Mouse (Mus musculus) adrenal gland, adult (tissue): ENCODE data around the gene Tnk2.

Source experiments
- DNase-seq, 2 experiments: peaks; one replicate each; pipeline ENCODE4 v3.0.0; 2022 to 2023; ENCODE audit warnings: low spot score in 1 of 2; ENCODE audit not compliant: inconsistent age in 2 of 2

Tnk2 gene

GRCm38 (mm10) chr16:32643661-32644061, at the start of gene Tnk2:
TSS of gene Tnk2 (plus strand) at chr16:32643874.
- peak; percentile 92 to 96 for DNase-seq

- DNase-seq = no peak
Measured at GRCm38 (mm10) chr16:32593916-32594315, 49.8 kb upstream of the Tnk2 start.

DNA sequence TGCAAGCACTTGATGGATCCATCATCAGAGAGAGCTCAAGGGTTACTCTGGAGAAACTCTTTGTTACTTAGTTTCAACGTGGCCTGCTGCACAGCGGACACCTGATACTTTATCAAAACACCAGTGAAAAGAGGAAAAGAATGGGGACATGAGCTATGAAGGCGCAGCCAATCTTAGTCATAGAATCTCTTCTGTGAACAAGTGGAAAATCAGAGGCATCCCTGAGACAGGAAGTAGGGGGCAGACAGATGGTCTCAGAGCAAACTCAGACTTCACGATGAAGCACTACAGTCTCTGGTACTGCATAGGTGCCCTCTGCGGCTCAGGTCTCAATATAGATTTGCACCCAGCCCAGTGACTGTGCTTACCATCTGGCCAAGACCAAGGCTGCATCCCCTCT, 49.0 kb upstream of the Tnk2 start:
- no peak for DNase-seq

- DNase-seq = peak; percentile 59 to 76
Measured at GRCm38 (mm10) chr16:32595142-32595855, 48.4 kb upstream of the Tnk2 start.

DNA sequence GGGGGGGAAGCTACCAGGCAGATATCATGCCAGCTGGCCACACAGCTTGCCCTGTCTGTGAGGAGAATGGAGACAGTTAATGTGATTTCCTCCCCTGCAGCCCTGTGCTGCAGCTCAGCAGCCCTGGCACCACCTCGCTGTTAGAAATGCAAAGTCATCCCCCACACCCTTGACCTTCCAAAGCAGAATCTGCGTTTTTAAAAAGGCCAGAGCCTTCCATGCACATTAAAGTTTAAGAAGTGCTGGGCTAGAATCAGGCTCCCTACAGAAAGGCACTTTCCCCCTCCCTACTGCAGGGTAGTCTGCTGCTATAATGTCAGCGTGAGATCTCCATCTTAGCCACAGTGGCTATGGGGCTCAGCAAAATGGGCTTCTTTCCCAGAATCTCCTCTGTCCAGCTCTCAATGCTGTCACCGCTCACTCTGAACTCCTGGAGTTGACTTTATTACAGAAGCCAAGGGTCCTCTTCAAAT, 45.7 kb upstream of the Tnk2 start:
- DNase-seq = peak; percentile 72 to 89

DNA sequence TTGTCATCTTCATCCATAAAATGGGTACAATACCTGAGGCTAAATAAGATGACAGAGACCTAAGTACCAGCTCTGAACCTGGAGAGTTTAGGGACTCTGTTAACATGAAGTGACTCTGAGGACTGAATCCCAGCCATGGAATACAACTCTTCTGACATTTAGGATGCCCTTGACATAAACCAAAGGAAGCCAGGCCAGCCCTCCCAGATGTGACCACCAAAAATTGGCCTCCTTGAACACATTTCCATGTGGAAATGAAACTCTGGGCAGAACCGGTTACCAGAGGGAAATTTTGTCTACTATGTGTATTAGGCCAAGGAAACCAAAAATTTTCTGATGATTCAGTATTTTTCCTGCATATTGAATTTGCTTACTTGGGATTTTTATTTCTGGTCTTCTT, 44.5 kb upstream of the Tnk2 start:
- peak in 1 of 2 experiments; percentile 70 for DNase-seq

DNA sequence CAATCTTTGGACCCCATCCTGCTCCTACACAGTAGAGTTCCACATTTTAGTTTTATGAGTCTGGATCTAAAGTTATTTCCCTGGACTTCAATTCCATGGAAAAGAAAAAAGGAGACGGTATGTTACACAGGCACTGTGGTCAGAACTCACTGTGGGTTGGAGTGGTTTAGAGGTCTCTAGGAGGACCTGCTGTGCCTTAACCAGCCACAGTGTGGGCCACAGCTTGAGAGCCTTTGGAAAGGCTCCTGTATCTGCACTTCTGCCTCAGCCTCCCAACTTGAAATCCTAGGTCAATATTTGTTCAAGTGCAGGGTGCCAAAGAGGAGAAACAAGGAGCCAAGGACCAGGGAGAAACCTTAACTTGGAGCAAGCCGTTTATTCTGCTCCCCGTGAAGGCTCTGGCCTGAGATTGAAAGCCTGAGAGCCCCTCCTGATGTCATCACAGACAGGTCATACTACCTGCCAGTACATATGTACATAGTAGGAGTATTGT, 41.4 kb upstream of the Tnk2 start:
- DNase-seq = no peak

GRCm38 (mm10) chr16:32607562-32608343, 35.9 kb upstream of the Tnk2 start:
- no peak for DNase-seq

DNA sequence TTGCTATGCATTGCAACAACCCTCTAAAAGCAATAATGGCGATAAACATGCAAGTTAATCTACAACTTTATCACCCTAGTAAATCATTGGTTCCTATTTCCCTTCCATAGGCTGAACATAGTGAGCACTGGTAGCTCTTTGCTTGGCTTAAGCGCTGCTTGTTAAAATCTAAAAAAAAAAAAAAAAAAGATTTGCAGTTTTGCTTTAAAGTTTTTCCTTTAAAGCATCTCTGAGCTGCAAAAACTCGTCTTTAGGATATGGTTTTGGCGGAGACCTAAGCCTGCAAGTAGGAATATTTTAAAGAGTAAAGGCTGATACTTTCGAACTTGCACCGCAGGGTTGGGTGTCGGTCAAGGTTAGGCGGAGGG, 35.3 kb upstream of the Tnk2 start:
- no peak for DNase-seq

DNA sequence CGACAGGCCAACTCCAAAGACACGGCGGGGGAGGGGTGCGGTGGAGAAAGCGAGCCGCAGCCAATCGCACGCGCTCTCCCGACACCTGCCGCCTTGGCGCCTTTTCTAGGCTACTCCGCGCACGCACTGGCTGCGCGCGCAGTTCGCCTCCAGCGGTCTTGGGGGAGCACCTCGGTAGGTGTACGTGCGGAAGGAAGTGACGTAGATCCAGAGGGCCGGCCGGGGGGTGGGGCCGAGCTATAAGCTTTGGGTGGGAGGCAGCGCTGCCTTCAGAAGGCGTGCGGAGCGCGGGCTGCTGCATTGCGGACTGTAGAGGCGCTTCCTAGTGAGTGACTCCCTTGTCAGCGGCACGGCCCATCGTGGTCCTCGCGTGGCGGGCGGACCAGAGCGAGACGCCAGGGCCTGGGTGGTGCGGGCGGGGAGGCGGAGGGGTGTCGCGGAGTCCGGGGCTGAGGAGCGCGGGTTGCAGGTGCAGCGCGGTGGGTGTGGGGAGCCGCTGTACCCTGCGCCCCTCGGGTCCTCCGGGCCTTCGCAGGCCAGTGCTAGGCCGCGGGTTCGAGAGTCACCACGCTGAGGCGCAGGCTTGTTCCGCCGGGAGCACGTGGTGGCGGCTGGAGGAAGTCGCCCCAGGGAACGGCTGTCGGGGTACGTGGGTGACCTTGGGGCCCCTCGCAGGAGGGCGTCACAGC, 34.8 kb upstream of the Tnk2 start, which contains the start of gene Tfrc:
Gene Tfrc (plus strand): TSS at position 209 of the 689 bp plus-strand sequence.
- DNase-seq = peak; percentile 98

DNA sequence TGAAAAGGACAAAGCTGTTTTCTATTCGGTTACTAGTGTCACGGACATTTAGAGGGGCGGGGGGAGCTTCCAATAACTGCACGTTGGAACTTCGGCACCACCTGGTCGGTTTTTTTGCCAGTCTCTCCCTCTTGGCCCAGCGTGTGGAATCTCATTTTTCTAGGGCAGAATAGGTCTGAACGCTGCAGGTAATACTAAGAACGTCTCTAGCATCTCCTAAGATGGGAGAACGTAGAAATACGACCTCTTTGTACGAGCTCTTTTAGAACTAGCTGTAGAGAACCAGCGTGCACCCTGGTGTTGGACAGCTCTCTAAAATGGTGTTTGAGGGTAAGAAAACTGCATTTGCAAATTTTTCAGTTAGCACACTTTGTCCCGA, 34.3 kb upstream of the Tnk2 start:
- no peak for DNase-seq

DNA sequence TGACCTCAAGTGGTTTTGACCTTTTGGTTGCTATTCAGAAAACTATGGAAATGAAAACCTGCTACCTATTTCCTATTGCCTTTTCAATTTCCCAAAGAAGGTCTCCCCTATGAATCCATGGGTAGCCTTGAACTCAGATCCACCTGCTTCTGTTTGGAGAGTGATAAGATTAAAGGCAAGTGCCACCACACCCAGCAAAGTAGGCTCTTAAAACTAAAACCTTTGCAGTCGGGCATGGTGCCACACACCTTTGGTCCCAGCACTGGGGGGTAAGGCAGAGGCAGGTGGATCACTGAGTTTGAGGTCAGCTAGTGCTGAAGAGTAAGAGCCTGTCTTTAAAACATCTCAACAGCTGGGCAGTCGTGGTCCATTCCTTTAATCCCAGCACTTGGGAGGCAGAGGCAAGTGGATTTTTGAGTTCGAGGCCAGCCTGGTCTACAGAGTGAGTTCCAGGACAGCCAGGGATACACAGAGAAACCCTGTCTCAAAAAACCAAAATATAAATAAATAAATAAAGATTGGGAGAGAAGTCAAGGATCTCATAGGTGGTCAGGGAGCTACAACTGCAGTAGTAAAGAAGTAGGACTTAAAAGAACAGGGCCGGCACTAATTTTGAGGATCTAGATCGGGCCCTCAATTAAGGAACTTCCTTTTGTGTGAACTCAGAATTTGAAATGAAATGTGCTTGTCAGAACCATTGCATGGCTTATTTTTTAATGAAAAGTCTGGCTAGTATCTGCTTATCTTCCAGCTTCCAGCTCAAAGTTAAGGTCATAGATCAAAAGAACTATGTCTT, 33.0 kb upstream of the Tnk2 start:
- DNase-seq = peak in 1 of 2 experiments; percentile 50

GRCm38 (mm10) chr16:32612052-32612451, 31.6 kb upstream of the Tnk2 start:
- no peak for DNase-seq

DNA sequence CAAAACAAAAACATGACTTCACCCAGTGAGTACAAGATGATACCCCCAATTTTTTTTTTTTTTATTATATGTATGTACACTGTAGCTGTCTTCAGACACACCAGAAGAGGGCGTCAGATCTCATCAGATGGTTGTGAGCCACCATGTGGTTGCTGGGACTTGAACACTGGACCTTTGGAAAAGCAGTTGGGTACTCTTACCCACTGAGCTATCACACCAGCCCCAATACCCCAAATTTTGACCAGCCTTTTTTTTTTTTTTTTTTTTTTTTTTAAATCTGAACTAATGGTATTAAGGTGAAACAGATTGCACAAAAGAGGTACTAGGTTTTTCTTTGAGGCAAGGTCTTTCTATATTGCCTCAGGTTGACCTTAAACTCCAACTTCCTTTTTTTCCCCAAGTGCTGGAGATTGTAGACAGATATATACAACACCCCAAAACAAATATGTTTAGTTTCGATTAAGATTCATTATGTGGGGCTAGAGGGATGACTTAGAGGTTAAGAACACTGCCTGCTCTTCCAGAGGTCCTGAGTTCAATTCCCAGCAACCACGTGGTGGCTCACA, 30.3 kb upstream of the Tnk2 start:
- no peak for DNase-seq

GRCm38 (mm10) chr16:32614047-32614446, 29.6 kb upstream of the Tnk2 start:
- DNase-seq = no peak

DNA sequence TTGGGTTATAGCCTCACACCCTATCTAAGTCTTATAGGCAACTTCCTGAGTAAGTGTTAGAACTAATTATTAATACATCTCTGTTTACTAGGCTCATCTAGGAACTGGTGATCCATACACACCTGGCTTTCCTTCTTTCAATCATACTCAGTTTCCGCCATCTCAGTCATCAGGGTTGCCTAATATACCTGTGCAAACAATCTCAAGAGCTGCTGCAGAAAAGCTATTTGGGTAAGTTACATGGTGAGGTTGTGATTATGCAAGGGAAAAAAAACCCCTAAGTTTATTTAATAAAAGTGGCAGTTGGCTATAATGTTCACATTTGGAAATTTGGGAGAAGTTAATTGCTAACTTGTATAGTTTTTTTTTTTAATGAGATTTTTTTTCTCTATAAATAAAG, 24.7 kb upstream of the Tnk2 start:
- DNase-seq = no peak

- DNase-seq = no peak
Measured at GRCm38 (mm10) chr16:32628140-32628539, 15.5 kb upstream of the Tnk2 start.

- DNase-seq = no peak
Measured at GRCm38 (mm10) chr16:32632328-32632824, 11.3 kb upstream of the Tnk2 start.

- no peak for DNase-seq
Measured at GRCm38 (mm10) chr16:32633486-32634012, 10.1 kb upstream of the Tnk2 start.

DNA sequence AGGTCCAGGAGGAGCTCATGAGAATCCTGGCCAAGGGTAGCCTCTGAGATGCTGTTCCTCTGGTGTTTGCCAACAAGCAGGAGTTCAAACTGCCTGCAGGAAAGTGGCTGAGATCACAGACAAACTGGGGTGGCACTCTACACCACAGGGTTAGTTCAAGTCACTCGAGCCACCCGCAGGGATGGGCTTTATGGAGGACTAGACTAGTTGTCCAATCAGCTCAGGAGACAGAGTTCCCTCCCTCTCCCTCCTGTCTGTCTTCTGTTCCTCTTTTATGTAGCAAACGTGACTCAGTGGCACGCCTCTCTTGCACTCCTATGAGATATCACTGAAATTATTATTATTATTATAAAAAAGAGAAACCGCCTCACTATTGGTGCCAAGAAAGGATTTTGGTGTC, 9.5 kb upstream of the Tnk2 start:
- DNase-seq = no peak
